Mouse (Mus musculus): ENCODE data around the gene Klhl28. TPM values are rescaled to one million over a fixed set of nuclear protein-coding genes. Genes with fewer than 3 reads are reported as not detected.

Klhl28 gene
- total RNA-seq, 2 experiments from 2014 or later = 5.2 to 7.3 TPM

DNA sequence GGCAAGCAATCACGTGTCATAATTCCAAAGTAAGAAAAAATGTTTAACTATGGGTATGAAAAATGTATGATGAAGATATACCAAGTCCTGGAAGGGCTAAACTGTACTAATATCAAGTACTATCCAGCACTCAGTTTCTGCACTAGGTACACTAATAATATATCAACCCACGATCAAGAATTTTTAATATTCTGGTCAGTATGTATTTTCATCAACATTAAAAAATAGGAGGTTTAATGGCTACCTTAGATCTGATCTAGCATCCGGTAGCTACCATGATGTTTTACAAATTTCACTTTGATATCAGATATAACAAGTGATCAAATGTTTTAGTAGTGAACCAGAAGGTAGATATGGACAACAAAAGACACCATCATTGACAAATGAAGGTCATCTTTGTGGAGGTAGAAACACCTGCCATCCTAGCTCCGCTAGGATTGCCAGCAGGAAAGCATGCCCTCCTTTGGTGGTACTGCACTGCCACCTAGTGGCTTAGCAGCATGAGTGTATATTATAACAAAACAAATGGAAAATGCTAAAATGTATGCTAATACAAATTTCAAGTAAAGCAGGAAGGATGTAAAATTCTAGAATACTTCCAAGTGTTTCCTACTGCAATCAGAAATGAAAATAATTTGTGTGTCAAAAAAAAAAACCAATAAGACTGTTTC is 68.1 kb downstream of the Klhl28 start:
- peak; percentile 88 for ATAC-seq (replicated peaks; ENCODE audit: low FRiP score, low TSS enrichment, poor library complexity, severe bottlenecking)

Other genes starting within 250 kb of the Klhl28 start
- gene Gm527, start 47.6 kb downstream of the Klhl28 start, total RNA-seq (2014; fragmentation: Nextera tagmentation) = 2.7 and 5.4 TPM in 2 replicates
- 9.4 and 10.7 TPM in 2 replicates for gene Gm527, start 47.6 kb downstream of the Klhl28 start, total RNA-seq (2017)
- 35.6 and 36.1 TPM in 2 replicates for gene Togaram1, start 270 bp upstream of the Klhl28 start, total RNA-seq (2014; fragmentation: Nextera tagmentation)
- gene Togaram1, start 270 bp upstream of the Klhl28 start, total RNA-seq (2017) = 40.5 and 64.8 TPM in 2 replicates
- gene Prpf39, start 70.8 kb upstream of the Klhl28 start, total RNA-seq (2014; fragmentation: Nextera tagmentation) = 69.3 and 74.3 TPM in 2 replicates
- 85.1 and 98.6 TPM in 2 replicates for gene Prpf39, start 70.8 kb upstream of the Klhl28 start, total RNA-seq (2017)
- 165 and 170 TPM in 2 replicates for gene Fkbp3, start 108.5 kb upstream of the Klhl28 start, total RNA-seq (2014; fragmentation: Nextera tagmentation)
- 256 and 286 TPM in 2 replicates for gene Fkbp3, start 108.5 kb upstream of the Klhl28 start, total RNA-seq (2017)
- 24.0 and 32.7 TPM in 2 replicates for gene Fancm, start 110.1 kb upstream of the Klhl28 start, total RNA-seq (2014; fragmentation: Nextera tagmentation)
- gene Fancm, start 110.1 kb upstream of the Klhl28 start, total RNA-seq (2017) = 31.4 and 66.6 TPM in 2 replicates
- gene Mis18bp1, start 207.1 kb upstream of the Klhl28 start, total RNA-seq (2014; fragmentation: Nextera tagmentation) = 44.5 and 58.8 TPM in 2 replicates
- 51.3 and 52.9 TPM in 2 replicates for gene Mis18bp1, start 207.1 kb upstream of the Klhl28 start, total RNA-seq (2017)